Mouse (Mus musculus): ENCODE results near the gene Epb41l2.

DNA sequence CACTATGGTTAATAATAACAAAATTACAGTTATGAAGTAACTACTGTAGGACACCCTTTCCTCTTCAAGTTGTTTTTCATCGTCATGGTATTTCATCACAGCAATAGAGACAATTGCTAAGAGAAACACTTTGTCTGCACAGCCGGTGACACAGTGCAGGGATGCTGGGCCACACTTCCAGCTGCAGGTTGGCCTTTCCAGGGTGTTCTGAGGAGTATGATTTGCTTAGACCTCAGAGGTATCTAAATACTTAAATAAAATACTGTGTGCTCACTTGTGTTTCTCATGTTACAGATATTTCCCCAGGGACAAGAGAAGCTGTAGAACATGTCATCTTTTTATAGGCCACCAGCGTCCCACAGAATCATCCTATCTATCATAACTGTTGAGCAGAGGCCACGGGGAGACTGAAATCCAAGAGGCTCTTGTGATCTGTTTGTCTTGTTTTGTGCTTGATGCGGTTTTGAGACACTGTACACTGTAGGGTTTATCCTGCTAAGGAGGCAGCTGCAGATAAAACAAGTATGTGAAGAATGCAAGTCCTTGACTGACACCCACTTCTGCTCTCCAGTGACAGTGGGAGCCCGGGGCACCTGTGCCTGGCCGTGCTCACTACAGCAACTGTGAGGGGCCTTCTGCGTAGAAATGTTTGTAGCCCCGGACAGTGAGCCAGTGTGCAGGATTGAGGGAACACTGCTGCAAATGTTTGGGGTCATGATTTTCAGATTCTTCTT is 174.1 kb downstream of the Epb41l2 start:
- no peak for TF ChIP-seq CTCF (IDR thresholded peaks at IDR 0.05; ENCODE audit: low read depth, low read length)
- no peak for TF ChIP-seq POLR2A (IDR thresholded peaks at IDR 0.05; ENCODE audit: extremely low read depth, insufficient read depth, low read length)
